Mouse (Mus musculus) left cerebral cortex, adult 8-10 months (tissue): ENCODE results near the gene Spsb3. TPM values are rescaled to one million over a fixed set of nuclear protein-coding genes. Genes with fewer than 3 reads are reported as not detected.

ENCODE experiments used
- total RNA-seq, 4 experiments: library from RNA; stranded (reverse); gene quantifications; 2 replicates each; pipeline ENCODE4 v1.2.4; 2022

The Spsb3 gene
- total RNA-seq, 4 experiments from 2014 or later, result 51.6 to 57.5 (median 55.3) TPM

Other genes with a start within 250 kb of the Spsb3 start
- 10 to 100 TPM; 41.0 to 47.7 (median 42.0) TPM for gene Slc9a3r2, start 236.3 kb upstream of the Spsb3 start, total RNA-seq
- under 1 TPM in 1 of 4 experiments, not detected in 3; 0.63 TPM for gene Npw, start 228.2 kb upstream of the Spsb3 start, total RNA-seq
- gene Zfp598, start 217.0 kb upstream of the Spsb3 start, total RNA-seq, result 10 to 100 TPM; 30.4 to 40.9 (median 36.1) TPM
- gene Syngr3, start 196.7 kb upstream of the Spsb3 start, total RNA-seq, result 100 to 1,000 TPM; 163 to 176 (median 164) TPM
- gene Gfer, start 190.5 kb upstream of the Spsb3 start, total RNA-seq, result 10 to 100 TPM; 17.6 to 19.2 (median 18.0) TPM
- gene Noxo1, start 190.4 kb upstream of the Spsb3 start, total RNA-seq, result 1 to 10 TPM; 2.8 to 5.9 (median 3.0) TPM
- gene Tbl3, start 179.0 kb upstream of the Spsb3 start, total RNA-seq, result 10 to 100 TPM; 23.4 to 29.7 (median 25.6) TPM
- gene Rnf151, start 168.6 kb upstream of the Spsb3 start, total RNA-seq, result under 1 TPM in 1 of 4 experiments, not detected in 3; 0.37 TPM
- 100 to 1,000 TPM; 270 to 312 (median 290) TPM for gene Rps2, start 168.5 kb upstream of the Spsb3 start, total RNA-seq
- gene Ndufb10, start 162.2 kb upstream of the Spsb3 start, total RNA-seq, result 100 to 1,000 TPM; 208 to 258 (median 238) TPM
- gene Rpl3l, start 158.8 kb upstream of the Spsb3 start, total RNA-seq, result under 1 TPM; 0.36 to 0.94 (median 0.43) TPM
- gene Msrb1, start 150.0 kb upstream of the Spsb3 start, total RNA-seq, result 10 to 100 TPM; 41.4 to 52.7 (median 44.7) TPM
- under 1 TPM; 0.51 to 0.65 (median 0.55) TPM for gene Hs3st6, start 133.7 kb upstream of the Spsb3 start, total RNA-seq
- not detected for gene Meiob, start 82.4 kb upstream of the Spsb3 start, total RNA-seq
- 100 to 1,000 TPM; 129 to 143 (median 135) TPM for gene Hagh, start 46.5 kb upstream of the Spsb3 start, total RNA-seq
- 10 to 100 TPM; 18.7 to 19.5 (median 19.1) TPM for gene Fahd1, start 36.3 kb upstream of the Spsb3 start, total RNA-seq
- under 1 TPM in 2 of 4 experiments, not detected in 2; 0.17 to 0.25 TPM for gene Igfals, start 20.6 kb upstream of the Spsb3 start, total RNA-seq
- 10 to 100 TPM; 28.1 to 33.7 (median 32.0) TPM for gene Nubp2, start 294 bp upstream of the Spsb3 start, total RNA-seq
- 10 to 100 TPM; 44.3 to 57.5 (median 48.6) TPM for gene Eme2, start 8.4 kb downstream of the Spsb3 start, total RNA-seq
- gene Mrps34, start 8.5 kb downstream of the Spsb3 start, total RNA-seq, result 10 to 100 TPM; 65.0 to 73.3 (median 69.1) TPM
- 10 to 100 TPM; 43.5 to 59.7 (median 55.1) TPM for gene Nme3, start 9.9 kb downstream of the Spsb3 start, total RNA-seq
- gene Mapk8ip3, start 50.3 kb downstream of the Spsb3 start, total RNA-seq, result 100 to 1,000 TPM; 348 to 379 (median 363) TPM
- gene Jpt2, start 74.0 kb downstream of the Spsb3 start, total RNA-seq, result 1 to 10 TPM; 5.4 to 7.7 (median 7.0) TPM
- 10 to 100 TPM; 25.7 to 28.9 (median 26.7) TPM for gene Cramp1l, start 129.1 kb downstream of the Spsb3 start, total RNA-seq
- gene Ift140, start 129.4 kb downstream of the Spsb3 start, total RNA-seq, result 10 to 100 TPM; 17.4 to 21.5 (median 20.3) TPM
- 10 to 100 TPM in 3 of 4 experiments, 1 to 10 TPM in 1; 7.5 to 11.2 (median 10.6) TPM for gene Tmem204, start 196.9 kb downstream of the Spsb3 start, total RNA-seq
- gene Telo2, start 229.3 kb downstream of the Spsb3 start, total RNA-seq, result 10 to 100 TPM; 22.6 to 34.6 (median 28.6) TPM
- gene Ptx4, start 234.1 kb downstream of the Spsb3 start, total RNA-seq, result under 1 TPM; 0.65 to 0.96 (median 0.75) TPM
- 10 to 100 TPM; 50.0 to 54.5 (median 51.1) TPM for gene Clcn7, start 246.7 kb downstream of the Spsb3 start, total RNA-seq